Mouse (Mus musculus) E14TG2a.4 (cell line): ENCODE measurements around the gene Nox1.
"Not testable (repeated sequence)": the region's sequence is repeated elsewhere in the genome, so short reads cannot be mapped to it uniquely, and the experiment has no call there.

Experiments used
- H3K27me3 ChIP-seq: 2 replicates; pipeline ENCODE4 v1.6.1; 2014; ENCODE audit warnings: low read length, control low read depth; ENCODE audit not compliant: insufficient read depth
- H3K36me3 ChIP-seq: 2 replicates; pipeline ENCODE4 v1.6.1; 2014; ENCODE audit warnings: low read length, control low read depth; ENCODE audit not compliant: insufficient read depth
- H3K4me1 ChIP-seq: replicated peaks from 2 replicates; pipeline ENCODE4 v1.6.1; 2014; ENCODE audit warnings: low read depth, low read length, control low read depth
- H3K4me3 ChIP-seq: replicated peaks from 2 replicates; pipeline ENCODE4 v1.5.1; 2014; ENCODE audit warnings: mild to moderate bottlenecking, low read length
- H3K9me3 ChIP-seq: 2 replicates; pipeline ENCODE4 v1.6.1; 2014; ENCODE audit warnings: low read length, control low read depth
- CTCF ChIP-seq: conservative IDR thresholded peaks from 2 replicates; pipeline ENCODE4 v1.5.1; 2014; ENCODE audit warnings: low read length
- NANOG ChIP-seq: IDR thresholded peaks from 2 replicates; pipeline ENCODE4 v1.6.1; 2014; ENCODE audit warnings: borderline replicate concordance, low read length, mixed read lengths
- POU5F1 ChIP-seq: IDR thresholded peaks from 2 replicates; pipeline ENCODE4 v1.6.1; 2014; ENCODE audit warnings: low read length, borderline replicate concordance

Nox1 gene

DNA sequence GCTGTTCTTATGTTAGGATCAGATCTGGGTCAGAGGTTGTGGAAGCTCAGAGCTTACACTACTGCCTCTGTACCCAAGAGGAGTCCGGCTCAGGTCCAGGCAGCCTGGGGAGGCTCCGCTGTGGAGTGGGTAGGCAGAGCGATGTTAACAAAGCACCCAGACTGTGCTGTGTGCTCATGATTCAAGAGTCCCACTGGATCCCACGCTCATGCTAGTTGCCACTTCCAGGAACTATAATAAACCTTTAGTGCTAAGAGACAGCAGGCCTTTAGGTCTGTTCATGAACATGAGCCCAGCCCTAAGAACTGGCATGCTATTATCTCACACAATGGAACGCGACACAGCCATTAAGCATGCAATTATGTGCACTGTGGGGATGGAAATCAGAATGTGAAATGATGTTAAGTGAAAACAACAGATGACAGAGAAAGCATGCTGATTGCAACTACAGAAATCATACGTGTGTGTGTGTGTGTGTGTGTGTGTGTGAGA lies 10.6 kb downstream of the Nox1 start:
- TF ChIP-seq CTCF (no peak), POU5F1 (no peak), NANOG (no peak)
- Histone ChIP-seq H3K4me3 (no peak overlapping the region), H3K9me3 (no peaks in the 10 kb centered on the region), H3K27me3 (no peaks in the 10 kb centered on the region), H3K36me3 (no peaks in the 10 kb centered on the region), H3K4me1 (no peaks in the 10 kb centered on the region)

DNA sequence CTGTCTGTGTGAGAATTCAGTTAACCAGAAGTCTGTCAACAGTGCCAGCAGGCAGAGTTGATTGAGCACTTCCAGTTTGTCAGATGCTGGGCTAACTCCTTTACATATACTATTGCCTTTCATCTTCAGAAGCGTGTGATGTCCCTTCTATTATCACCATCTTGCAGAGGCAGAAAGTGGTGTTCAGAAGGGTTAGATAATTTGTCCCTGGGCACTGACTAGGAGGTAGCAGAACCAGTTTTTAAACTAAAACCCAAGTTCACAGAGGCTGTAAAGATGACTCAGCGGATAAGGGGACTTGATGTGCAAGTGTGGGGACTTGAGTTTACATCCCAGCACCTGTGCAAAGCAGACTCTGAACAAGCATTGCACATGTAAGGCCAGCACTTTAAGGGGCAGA lies 13.3 kb downstream of the Nox1 start:
- Histone ChIP-seq H3K4me1 (no peaks in the 10 kb centered on the region), H3K4me3 (no peak overlapping the region), H3K9me3 (no peaks in the 10 kb centered on the region), H3K36me3 (no peaks in the 10 kb centered on the region), H3K27me3 (no peaks in the 10 kb centered on the region)
- no peak for TF ChIP-seq NANOG
- TF ChIP-seq CTCF = no peak
- TF ChIP-seq POU5F1 = no peak

DNA sequence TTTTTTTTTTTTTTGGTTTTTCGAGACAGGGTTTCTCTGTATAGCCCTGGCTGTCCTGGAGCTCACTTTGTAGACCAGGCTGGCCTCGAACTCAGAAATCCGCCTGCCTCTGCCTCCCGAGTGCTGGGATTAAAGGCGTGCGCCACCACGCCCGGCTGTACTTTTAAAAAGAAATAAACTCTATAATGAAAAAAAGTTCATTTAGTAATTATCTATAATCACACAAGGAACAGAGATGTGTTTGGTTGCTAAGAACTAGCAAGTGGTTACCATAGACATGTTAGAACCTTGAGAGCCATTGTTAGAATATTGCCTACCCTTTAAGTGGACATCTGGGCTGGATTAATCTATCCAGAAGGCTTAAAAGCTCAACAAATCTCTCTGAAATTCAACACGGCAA lies 34.6 kb downstream of the Nox1 start, which contains the start of gene Arl13a:
Arl13a (plus strand) TSS at position 301 of the 400 bp plus-strand sequence.
- not testable (repeated sequence) for H3K4me3 ChIP-seq

DNA sequence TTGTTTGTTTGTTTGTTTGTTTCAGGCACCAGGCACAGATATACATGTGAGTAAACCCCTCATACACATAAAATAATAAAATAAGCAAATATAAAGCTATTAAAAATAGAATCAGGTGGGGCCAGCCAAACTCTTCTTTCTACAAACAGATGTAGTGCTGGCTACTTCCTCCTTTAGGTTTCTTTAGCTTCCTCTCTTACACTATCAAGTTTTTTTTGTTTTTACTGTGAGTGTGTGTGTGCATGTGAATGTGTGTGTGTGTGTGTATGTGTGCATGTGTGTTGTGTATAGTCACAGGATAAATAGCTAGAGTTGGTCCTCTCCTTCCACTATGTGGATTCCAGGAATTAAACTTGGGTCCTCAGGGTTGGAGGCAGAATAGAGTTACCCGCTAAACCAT lies 47.1 kb downstream of the Nox1 start:
- no peak for TF ChIP-seq CTCF
- no peak for TF ChIP-seq NANOG
- no peak for TF ChIP-seq POU5F1
- no peaks in the 10 kb centered on the region for H3K36me3 ChIP-seq
- H3K4me1 ChIP-seq = no peaks in the 10 kb centered on the region
- no peaks in the 10 kb centered on the region for H3K27me3 ChIP-seq
- H3K4me3 ChIP-seq = no peak overlapping the region
- no peaks in the 10 kb centered on the region for H3K9me3 ChIP-seq

More for the DNA sequence above, 34.6 kb downstream of the Nox1 start, which contains the start of gene Arl13a:
- not testable (repeated sequence) for H3K36me3 ChIP-seq, H3K4me1 ChIP-seq, H3K9me3 ChIP-seq, H3K27me3 ChIP-seq

DNA sequence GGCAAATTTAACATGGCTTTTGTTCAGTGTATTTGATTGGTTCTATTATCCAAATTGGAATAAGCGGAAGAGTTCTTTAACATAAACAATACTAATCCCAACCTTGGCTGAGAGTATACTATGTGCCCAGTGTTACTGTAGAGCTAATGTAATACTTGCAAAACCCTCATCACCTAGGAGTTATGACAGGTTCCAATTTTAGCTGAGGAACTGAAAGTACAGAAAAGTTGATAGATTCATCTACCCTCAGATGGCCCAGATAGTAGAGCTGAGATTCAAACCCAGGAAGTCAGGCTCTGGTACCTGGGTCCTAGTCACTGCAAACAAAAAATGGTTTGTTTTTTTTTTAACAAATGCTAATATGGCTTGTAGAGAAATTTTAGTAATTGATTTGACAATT lies 51.2 kb downstream of the Nox1 start:
- TF ChIP-seq CTCF = no peak
- no peak for TF ChIP-seq NANOG
- no peak for TF ChIP-seq POU5F1
- no peaks in the 10 kb centered on the region for H3K36me3 ChIP-seq
- H3K4me1 ChIP-seq = no peaks in the 10 kb centered on the region

GRCm38 (mm10) chrX:134163484-134163883 lies 58.3 kb downstream of the Nox1 start:
- H3K9me3 ChIP-seq = peaks cover 12% of the 10 kb centered on the region
- peaks cover 15% of the 10 kb centered on the region; the same call in 1 of the 2 replicates for H3K4me1 ChIP-seq
- no peaks in the 10 kb centered on the region for H3K36me3 ChIP-seq
- H3K27me3 ChIP-seq = no peaks in the 10 kb centered on the region
- no peak overlapping the region for H3K4me3 ChIP-seq
- TF ChIP-seq CTCF (no peak), NANOG (no peak), POU5F1 (no peak)

More for the DNA sequence above, 51.2 kb downstream of the Nox1 start:
- Histone ChIP-seq H3K27me3 (no peaks in the 10 kb centered on the region), H3K9me3 (peaks cover 4% of the 10 kb centered on the region), H3K4me3 (no peak overlapping the region)

- Histone ChIP-seq H3K36me3 (no peaks in the 10 kb centered on the region), H3K4me3 (peak overlapping the region; percentile 29), H3K27me3 (no peaks in the 10 kb centered on the region), H3K9me3 (peaks cover 12% of the 10 kb centered on the region), H3K4me1 (peaks cover 19% of the 10 kb centered on the region; the same call in 1 of the 2 replicates)
- TF ChIP-seq CTCF = no peak
- no peak for TF ChIP-seq NANOG
- TF ChIP-seq POU5F1 = no peak
Measured at GRCm38 (mm10) chrX:134162826-134163225, 58.9 kb downstream of the Nox1 start.

DNA sequence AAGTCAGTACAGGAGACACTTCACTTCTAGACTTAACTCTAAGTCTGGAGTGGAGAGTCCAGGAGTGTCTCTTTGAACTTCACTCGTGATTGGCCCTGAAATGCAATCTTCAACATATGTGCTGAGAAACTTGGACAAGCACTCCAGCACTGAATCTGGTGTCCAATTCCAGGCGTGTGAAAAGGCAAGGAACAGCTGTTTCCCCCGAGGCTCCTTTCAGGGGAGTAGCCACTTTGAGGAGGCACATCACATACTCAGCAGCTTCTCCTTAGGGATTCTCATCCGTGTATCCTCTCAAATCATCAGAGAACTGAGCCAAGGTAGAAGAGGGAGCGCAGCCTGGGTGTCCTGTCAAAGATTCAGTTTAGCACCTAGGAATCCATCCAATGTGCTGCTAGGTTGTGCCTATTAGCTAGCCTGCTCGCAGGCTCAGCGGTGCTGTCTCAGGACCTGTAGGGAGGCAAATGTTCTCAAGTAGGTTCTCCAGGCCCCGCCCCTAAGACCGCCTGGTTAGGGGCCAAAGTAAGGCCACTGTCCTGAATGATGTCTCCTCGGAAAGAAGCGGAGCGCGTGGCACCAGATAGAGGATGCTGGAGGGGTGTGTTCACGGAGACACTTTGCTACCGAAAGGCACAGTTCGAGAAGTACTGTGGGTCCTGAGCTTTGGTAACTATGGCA lies 59.6 kb downstream of the Nox1 start, which contains the start of gene Xkrx:
Xkrx (minus strand) TSS at position 34 of the 678 bp plus-strand sequence.
- peaks cover 19% of the 10 kb centered on the region; the same call in 1 of the 2 replicates for H3K4me1 ChIP-seq

DNA sequence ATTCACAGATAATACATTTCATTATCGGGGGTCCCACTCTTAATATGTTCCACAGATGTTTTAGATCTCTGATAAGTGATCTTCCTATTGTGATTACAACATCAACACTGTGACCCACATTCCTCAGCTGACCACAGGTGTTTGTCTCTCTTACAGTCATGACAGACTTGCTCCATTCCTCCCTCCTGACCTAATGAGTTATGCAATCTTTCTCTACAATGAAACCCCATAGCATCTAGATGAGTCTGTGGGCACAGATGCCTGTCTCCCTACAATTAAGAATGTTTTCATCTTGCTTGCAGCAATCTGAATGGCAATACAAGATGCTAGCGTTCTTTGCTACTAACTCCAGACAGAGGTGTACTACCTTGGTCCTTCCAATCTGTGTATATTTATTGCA lies 61.3 kb downstream of the Nox1 start:
- H3K36me3 ChIP-seq = no peaks in the 10 kb centered on the region

More for the DNA sequence above, 59.6 kb downstream of the Nox1 start, which contains the start of gene Xkrx:
- Histone ChIP-seq H3K36me3 (no peaks in the 10 kb centered on the region), H3K9me3 (peaks cover 12% of the 10 kb centered on the region), H3K4me3 (peak within 1 kb of the TSS; percentile 29), H3K27me3 (no peaks in the 10 kb centered on the region)
- no peak for TF ChIP-seq CTCF
- TF ChIP-seq POU5F1 = no peak
- TF ChIP-seq NANOG = no peak

More for the DNA sequence above, 61.3 kb downstream of the Nox1 start:
- Histone ChIP-seq H3K4me3 (no peak overlapping the region), H3K9me3 (peaks cover 6% of the 10 kb centered on the region), H3K27me3 (no peaks in the 10 kb centered on the region), H3K4me1 (peaks cover 19% of the 10 kb centered on the region; the same call in 1 of the 2 replicates)
- TF ChIP-seq NANOG (no peak), CTCF (no peak), POU5F1 (no peak)
